Mouse (Mus musculus) MEL (cell line): ENCODE measurements around the gene Vsx1. TPM values are rescaled to one million over a fixed set of nuclear protein-coding genes. Genes with fewer than 3 reads are reported as not detected.

Experiments
- DNase-seq: peaks from one replicate; pipeline ENCODE4 v3.0.0; 2011; ENCODE audit warnings: low read depth, low spot score
- H3K27ac ChIP-seq: 2 replicates; pipeline ENCODE4 v1.5.1; 2012; ENCODE audit warnings: low read depth, mild to moderate bottlenecking, control low read depth, low read length, moderate library complexity; ENCODE audit not compliant: control insufficient read depth
- H3K27me3 ChIP-seq, 2 experiments: fragments of 150-350 bp in 1 of 2; sonication (generic) in 1 of 2; 2 replicates each; pipeline ENCODE4 v1.6.1; 2012; ENCODE audit warnings: low read length in 2 of 2, mild to moderate bottlenecking in 2 of 2, improper control_type of control experiment in 1 of 2, moderate library complexity in 1 of 2; ENCODE audit not compliant: insufficient read depth in 2 of 2, control insufficient read depth in 1 of 2
- H3K36me3 ChIP-seq, 2 experiments: 2 replicates each; pipeline ENCODE4 v1.6.1; 2012 to 2014; ENCODE audit warnings: low read length in 2 of 2, improper control_type of control experiment in 1 of 2, inconsistent platforms in 1 of 2, mild to moderate bottlenecking in 1 of 2; ENCODE audit not compliant: insufficient read depth in 2 of 2, control insufficient read depth in 1 of 2
- H3K4me1 ChIP-seq, 2 experiments: fragments of 150-350 bp in 1 of 2; sonication (generic) in 1 of 2; 2 replicates each; pipeline ENCODE4 v1.6.1; 2012; ENCODE audit warnings: low read length in 2 of 2, improper control_type of control experiment in 1 of 2, mild to moderate bottlenecking in 1 of 2; ENCODE audit not compliant: insufficient read depth in 2 of 2, control insufficient read depth in 1 of 2
- H3K4me3 ChIP-seq, 2 experiments: fragments of 150-350 bp in 1 of 2; sonication (generic) in 1 of 2; 2 replicates each; pipeline ENCODE4 v1.5.1; 2012; ENCODE audit warnings: low read depth in 2 of 2, low read length in 2 of 2, mild to moderate bottlenecking in 2 of 2, moderate library complexity in 2 of 2, control low read depth in 1 of 2, improper control_type of control experiment in 1 of 2; ENCODE audit not compliant: control insufficient read depth in 1 of 2, insufficient read depth in 1 of 2
- H3K79me2 ChIP-seq: 2 replicates; pipeline ENCODE4 v1.6.1; 2012; ENCODE audit warnings: mild to moderate bottlenecking, low read length, moderate library complexity; ENCODE audit not compliant: control insufficient read depth, poor library complexity, insufficient read depth
- H3K9ac ChIP-seq: 2 replicates; pipeline ENCODE4 v1.6.1; 2012; ENCODE audit warnings: low read depth, mild to moderate bottlenecking, control low read depth, low read length, moderate library complexity; ENCODE audit not compliant: control insufficient read depth, poor library complexity, severe bottlenecking
- H3K9me3 ChIP-seq: fragments of 150-350 bp; sonication (generic); replicated peaks from 2 replicates; pipeline ENCODE4 v1.6.1; 2012; ENCODE audit warnings: mild to moderate bottlenecking, low read length, improper control_type of control experiment, moderate library complexity; ENCODE audit not compliant: insufficient read depth
- EP300 ChIP-seq, 2 experiments: IDR thresholded peaks; 2 replicates each; pipeline ENCODE4 v1.6.1; 2011; ENCODE audit warnings: improper control_type of control experiment in 2 of 2, low read length in 2 of 2, low read depth in 1 of 2, mild to moderate bottlenecking in 1 of 2
- ETS1 ChIP-seq: IDR thresholded peaks from 2 replicates; pipeline ENCODE4 v1.6.1; 2012; ENCODE audit warnings: low read depth, mild to moderate bottlenecking, inconsistent platforms, low read length, improper control_type of control experiment, moderate library complexity
- GATA1 ChIP-seq: IDR thresholded peaks from 2 replicates; pipeline ENCODE4 v1.6.1; 2011; ENCODE audit warnings: low read depth, low read length, improper control_type of control experiment
- JUND ChIP-seq: IDR thresholded peaks from 2 replicates; pipeline ENCODE4 v1.6.1; 2011; ENCODE audit warnings: low read depth, mild to moderate bottlenecking, improper control_type of control experiment, low read length
- MAFK ChIP-seq: IDR thresholded peaks from 2 replicates; pipeline ENCODE4 v1.6.1; 2011; ENCODE audit warnings: low read depth, mild to moderate bottlenecking, low read length, improper control_type of control experiment, borderline replicate concordance
- MAX ChIP-seq: IDR thresholded peaks from 2 replicates; pipeline ENCODE4 v1.6.1; 2011; ENCODE audit warnings: low read length, improper control_type of control experiment
- MAZ ChIP-seq: IDR thresholded peaks from 2 replicates; pipeline ENCODE4 v1.6.1; 2012; ENCODE audit warnings: low read depth, mild to moderate bottlenecking, inconsistent platforms, low read length, improper control_type of control experiment
- MXI1 ChIP-seq: IDR thresholded peaks from 2 replicates; pipeline ENCODE4 v1.6.1; 2011; ENCODE audit warnings: mild to moderate bottlenecking, low read depth, low read length, improper control_type of control experiment
- MYB ChIP-seq: IDR thresholded peaks from 2 replicates; pipeline ENCODE4 v1.6.1; 2011; ENCODE audit warnings: mild to moderate bottlenecking, low read depth, low read length, improper control_type of control experiment
- MYC ChIP-seq: IDR thresholded peaks from 2 replicates; pipeline ENCODE4 v1.6.1; 2011; ENCODE audit warnings: low read depth, mild to moderate bottlenecking, low read length, improper control_type of control experiment, moderate library complexity
- POLR2AphosphoS2 ChIP-seq: IDR thresholded peaks from 2 replicates; pipeline ENCODE4 v1.6.1; 2011; ENCODE audit warnings: low read length, improper control_type of control experiment
- RAD21 ChIP-seq: IDR thresholded peaks from 2 replicates; pipeline ENCODE4 v1.6.1; 2011; ENCODE audit warnings: mild to moderate bottlenecking, low read depth, low read length, improper control_type of control experiment
- RCOR1 ChIP-seq: IDR thresholded peaks from 2 replicates; pipeline ENCODE4 v1.6.1; 2012; ENCODE audit warnings: low read depth, mild to moderate bottlenecking, inconsistent platforms, low read length, improper control_type of control experiment
- TAL1 ChIP-seq: IDR thresholded peaks from 2 replicates; pipeline ENCODE4 v1.6.1; 2012; ENCODE audit warnings: mild to moderate bottlenecking, inconsistent platforms, low read length, moderate library complexity, mixed read lengths
- TBP ChIP-seq: IDR thresholded peaks from 2 replicates; pipeline ENCODE4 v1.8.0; 2011; ENCODE audit warnings: low read depth, low read length, improper control_type of control experiment
- TCF12 ChIP-seq: IDR thresholded peaks from 2 replicates; pipeline ENCODE4 v1.6.1; 2014; ENCODE audit warnings: low read depth, mild to moderate bottlenecking, inconsistent platforms, low read length, improper control_type of control experiment, moderate library complexity
- USF2 ChIP-seq, 2 experiments: IDR thresholded peaks; 2 replicates each; pipeline ENCODE4 v1.6.1; 2011 to 2012; ENCODE audit warnings: improper control_type of control experiment in 2 of 2, low read length in 2 of 2, borderline replicate concordance in 1 of 2, inconsistent platforms in 1 of 2, low read depth in 1 of 2, mild to moderate bottlenecking in 1 of 2; ENCODE audit not compliant: insufficient read depth in 1 of 2
- ZMIZ1 ChIP-seq: IDR thresholded peaks from 2 replicates; pipeline ENCODE4 v1.6.1; 2012; ENCODE audit warnings: low read depth, mild to moderate bottlenecking, inconsistent platforms, low read length, improper control_type of control experiment, moderate library complexity
- ZNF384 ChIP-seq: IDR thresholded peaks from 2 replicates; pipeline ENCODE4 v1.6.1; 2012; ENCODE audit warnings: low read depth, mild to moderate bottlenecking, inconsistent platforms, low read length, improper control_type of control experiment
- polyA plus RNA-seq, 2 experiments: library from polyadenylated mRNA; stranded (reverse) in 1 of 2; unstranded in 1 of 2; fragments of >175 nt in 1 of 2; fragments of >200 nt in 1 of 2; gene quantifications; 2 replicates each; pipeline versions ENCODE4 v1.2.1 to v1.2.4; 2012; ENCODE audit warnings: low replicate concordance in 2 of 2, low read depth in 1 of 2; ENCODE audit not compliant: insufficient read length in 2 of 2, insufficient read depth in 1 of 2, missing spikeins in 1 of 2
- total RNA-seq: library from RNA; depleted of rRNA; stranded (reverse); fragments of 300-350 nt; gene quantifications from 2 replicates; pipeline ENCODE4 v1.2.3, GENCODE M21; 2012

Vsx1 gene
- total and polyA plus RNA-seq, 3 experiments, result not detected

DNA sequence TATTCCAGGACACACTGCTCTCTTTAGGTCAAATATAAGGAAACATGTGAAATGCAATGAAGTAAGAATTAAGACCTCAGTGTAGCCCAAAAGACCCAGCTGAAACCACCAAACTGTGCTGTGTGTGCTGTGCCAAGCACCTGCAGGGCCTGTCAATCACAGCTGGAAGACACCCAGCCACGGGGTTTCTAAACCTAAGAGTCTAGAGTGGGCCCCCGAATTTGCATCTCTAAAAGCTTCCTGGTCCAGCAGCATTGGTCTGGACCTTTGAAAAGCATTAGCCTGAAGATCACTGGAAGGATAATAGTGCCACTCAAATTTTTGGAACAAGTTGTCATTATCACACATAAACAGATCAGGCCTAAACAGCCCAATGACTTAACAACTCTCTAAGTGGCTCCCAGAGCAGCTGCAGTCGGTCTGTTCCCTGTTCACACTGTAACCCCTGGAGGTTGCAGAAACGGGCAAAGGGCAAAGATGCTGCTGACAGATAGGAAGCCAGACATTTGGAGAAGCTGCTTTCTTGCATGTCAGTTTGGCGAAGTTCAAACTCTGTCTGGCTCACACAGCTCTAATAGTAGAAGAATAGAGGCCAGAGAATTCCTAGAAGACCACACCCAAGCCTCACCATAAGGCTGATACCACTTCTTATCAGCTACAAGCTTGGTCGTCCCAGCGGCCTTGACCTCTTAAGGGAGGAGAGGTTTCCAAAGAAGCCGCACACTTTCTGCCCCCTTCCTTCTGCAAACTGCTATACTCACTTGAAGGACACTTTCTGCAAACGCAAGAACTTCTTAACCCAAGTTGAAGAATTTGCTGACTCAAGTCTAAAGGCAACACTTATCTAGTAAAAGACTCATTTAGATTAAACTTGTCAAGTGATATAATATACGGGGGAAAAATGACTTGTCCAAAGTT, 23.4 kb downstream of the Vsx1 start:
- Histone ChIP-seq H3K27ac (peak overlapping the region; percentile 64), H3K9me3 (no peaks in the 10 kb centered on the region), H3K79me2 (no peaks in the 10 kb centered on the region; the same call in 1 of the 2 replicates)
- peak; percentile 76 for TF ChIP-seq TCF12
- peak; percentile 46; the same call in 1 of the 2 replicates for TF ChIP-seq MYB
- TF ChIP-seq ZNF384, result no peak
- peak; percentile 76 for TF ChIP-seq GATA1
- TF ChIP-seq RCOR1, result peak; percentile 51; the same call in 1 of the 2 replicates
- peak; percentile 38; the same call in 1 of the 2 replicates for TF ChIP-seq MAX
- TF ChIP-seq TBP, result no peak
- peak; percentile 72 for TF ChIP-seq ETS1
- TF ChIP-seq MAZ, result 0 out of 2 replicates have a peak, but pooled peaks have one; percentile 56
- no peak for TF ChIP-seq POLR2AphosphoS2
- TF ChIP-seq JUND, result no peak
- TF ChIP-seq TAL1, result peak; percentile 74
- TF ChIP-seq MAFK, result peak; percentile 74; the same call in 1 of the 2 replicates
- 0 out of 2 replicates have a peak, but pooled peaks have one; percentile 29 for TF ChIP-seq ZMIZ1
- TF ChIP-seq EP300 (IDR thresholded peaks at IDR 0.05; ENCODE audit: low read depth in 1 of 2, low read length in 2 of 2), result peak; percentile 68 to 79
- TF ChIP-seq USF2 (IDR thresholded peaks at IDR 0.05; ENCODE audit: borderline replicate concordance in 1 of 2, insufficient read depth in 1 of 2, low read depth in 1 of 2, low read length in 2 of 2), result no peak
- TF ChIP-seq RAD21, result no peak
- 0 out of 2 replicates have a peak, but pooled peaks have one; percentile 25 for TF ChIP-seq MYC
- TF ChIP-seq MXI1, result peak; percentile 29; the same call in 1 of the 2 replicates
- TF ChIP-seq, all 39 proteins: peak for 13
- Histone ChIP-seq H3K36me3 (peaks cover 0 to 34% of the 10 kb centered on the region in 2 experiments; a peak in 2 of 4 replicates), H3K27me3 (no peaks in the 10 kb centered on the region), H3K4me3 (0 out of 4 replicates have a peak overlapping the region, but pooled peaks of 1 of the 2 experiments have one; percentile 0), H3K4me1 (peaks cover 19 to 42% of the 10 kb centered on the region in 2 experiments), H3K9ac (peak overlapping the region; percentile 27)
- peak; percentile 81 for DNase-seq
